Mouse (Mus musculus): ENCODE measurements around the gene Gtdc1. TPM values are rescaled to one million over a fixed set of nuclear protein-coding genes. Genes with fewer than 3 reads are reported as not detected.

Gtdc1 gene
- polyA plus RNA-seq, 1 experiment from 2014 or later, result 10.2 TPM

GRCm38 (mm10) chr2:44696441-44696840, 231.0 kb downstream of the Gtdc1 start:
- Histone ChIP-seq H3K36me3 (no peaks in the 10 kb centered on the region), H3K27ac (no peak overlapping the region), H3K4me3 (replicated peaks) (no peak overlapping the region), H3K4me2 (replicated peaks) (no peak overlapping the region), H3K4me1 (replicated peaks) (no peaks in the 10 kb centered on the region), H3K9ac (no peak overlapping the region), H3K9me3 (no peaks in the 10 kb centered on the region), H3K27me3 (replicated peaks) (no peaks in the 10 kb centered on the region)
- ATAC-seq, result no peak
- 81% methylated on average over 3 of the region's 3 CpGs for WGBS

- H3K4me1 ChIP-seq (replicated peaks), result no peaks in the 10 kb centered on the region
- no peak overlapping the region for H3K9ac ChIP-seq
- H3K36me3 ChIP-seq, result no peaks in the 10 kb centered on the region
- ATAC-seq, result no peak
- no peak overlapping the region for H3K4me2 ChIP-seq (replicated peaks)
- H3K27ac ChIP-seq, result no peak overlapping the region
- no peaks in the 10 kb centered on the region for H3K9me3 ChIP-seq
- no peaks in the 10 kb centered on the region for H3K27me3 ChIP-seq (replicated peaks)
- no peak overlapping the region for H3K4me3 ChIP-seq (replicated peaks)
- 79% methylated on average over 1 of the region's 1 CpGs for whole genome bisulfite sequencing
Measured at GRCm38 (mm10) chr2:44693898-44694297, 233.6 kb downstream of the Gtdc1 start.

DNA sequence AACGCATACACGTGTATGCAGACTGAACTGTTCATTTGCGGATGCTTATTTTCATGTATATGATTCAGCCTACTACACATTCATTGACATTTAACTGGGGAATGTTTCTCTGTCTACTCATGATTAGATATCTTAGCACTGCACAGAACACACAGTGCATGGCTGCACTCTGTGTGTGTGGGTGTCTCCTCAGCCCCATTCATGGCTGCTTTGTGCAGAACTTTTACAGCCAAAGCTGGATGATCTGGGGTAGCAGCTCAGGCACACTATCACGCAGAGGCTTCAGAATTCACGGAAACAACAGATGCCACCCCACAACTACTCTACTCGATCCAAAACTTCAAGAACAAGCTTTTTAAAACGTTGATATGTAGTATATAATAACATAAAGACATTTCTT, 263.4 kb downstream of the Gtdc1 start:
- no peaks in the 10 kb centered on the region for H3K4me1 ChIP-seq (replicated peaks)
- H3K4me2 ChIP-seq (replicated peaks), result no peak overlapping the region
- no peaks in the 10 kb centered on the region for H3K27me3 ChIP-seq (replicated peaks)
- H3K9me3 ChIP-seq, result no peaks in the 10 kb centered on the region
- no peak for ATAC-seq
- 88% methylated on average over 7 of the region's 7 CpGs for WGBS
- H3K4me3 ChIP-seq (replicated peaks), result no peak overlapping the region
- H3K36me3 ChIP-seq, result no peaks in the 10 kb centered on the region
- H3K9ac ChIP-seq, result no peak overlapping the region
- H3K27ac ChIP-seq, result no peak overlapping the region

GRCm38 (mm10) chr2:44659870-44660269, 267.6 kb downstream of the Gtdc1 start:
- WGBS, result 54% methylated on average over 2 of the region's 2 CpGs
- Histone ChIP-seq H3K36me3 (no peaks in the 10 kb centered on the region), H3K4me2 (replicated peaks) (no peak overlapping the region), H3K4me3 (replicated peaks) (no peak overlapping the region), H3K9ac (no peak overlapping the region), H3K27me3 (replicated peaks) (no peaks in the 10 kb centered on the region), H3K9me3 (no peaks in the 10 kb centered on the region), H3K4me1 (replicated peaks) (no peaks in the 10 kb centered on the region), H3K27ac (no peak overlapping the region)
- ATAC-seq, result no peak

DNA sequence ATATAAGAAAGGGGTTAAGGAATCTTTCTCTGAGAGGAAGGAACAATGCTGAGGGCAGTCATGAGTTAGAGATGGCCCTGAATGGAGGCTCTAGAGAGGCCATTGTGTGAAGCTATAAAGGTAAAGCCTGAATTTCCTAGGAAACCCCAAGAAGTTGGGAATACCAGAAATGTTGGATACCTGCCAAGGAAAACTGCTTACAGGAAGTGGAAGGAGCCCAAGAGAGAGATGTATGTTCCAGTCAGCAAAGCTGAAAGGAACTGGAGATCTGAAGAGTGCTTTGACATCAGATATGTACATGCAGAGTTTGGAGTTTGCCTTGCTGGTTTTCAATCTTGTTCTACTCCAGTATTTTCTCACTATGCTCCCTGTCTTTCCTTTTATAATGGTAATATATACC, 268.4 kb downstream of the Gtdc1 start:
- ATAC-seq, result no peak

GRCm38 (mm10) chr2:44648537-44648936, 278.9 kb downstream of the Gtdc1 start:
- H3K9me3 ChIP-seq, result no peaks in the 10 kb centered on the region
- no peak overlapping the region for H3K4me2 ChIP-seq (replicated peaks)
- no peak overlapping the region for H3K9ac ChIP-seq
- H3K36me3 ChIP-seq, result no peaks in the 10 kb centered on the region
- H3K27me3 ChIP-seq (replicated peaks), result no peaks in the 10 kb centered on the region
- H3K4me1 ChIP-seq (replicated peaks), result no peaks in the 10 kb centered on the region
- ATAC-seq, result no peak
- WGBS, result 88% methylated on average over 3 of the region's 3 CpGs
- no peak overlapping the region for H3K4me3 ChIP-seq (replicated peaks)
- H3K27ac ChIP-seq, result no peak overlapping the region

More for the DNA sequence above, 268.4 kb downstream of the Gtdc1 start:
- Histone ChIP-seq H3K4me3 (replicated peaks) (no peak overlapping the region), H3K27me3 (replicated peaks) (no peaks in the 10 kb centered on the region), H3K27ac (no peak overlapping the region), H3K9ac (no peak overlapping the region), H3K36me3 (no peaks in the 10 kb centered on the region), H3K4me2 (replicated peaks) (no peak overlapping the region), H3K4me1 (replicated peaks) (no peaks in the 10 kb centered on the region), H3K9me3 (no peaks in the 10 kb centered on the region)

- H3K4me1 ChIP-seq (replicated peaks), result no peaks in the 10 kb centered on the region
- 78% methylated on average over 6 of the region's 6 CpGs for WGBS
- H3K27me3 ChIP-seq (replicated peaks), result no peaks in the 10 kb centered on the region
- no peak for ATAC-seq
- no peak overlapping the region for H3K9ac ChIP-seq
- no peak overlapping the region for H3K4me3 ChIP-seq (replicated peaks)
- H3K4me2 ChIP-seq (replicated peaks), result no peak overlapping the region
- H3K9me3 ChIP-seq, result no peaks in the 10 kb centered on the region
- no peaks in the 10 kb centered on the region for H3K36me3 ChIP-seq
- no peak overlapping the region for H3K27ac ChIP-seq
Measured at GRCm38 (mm10) chr2:44646398-44646797, 281.1 kb downstream of the Gtdc1 start.

- no peaks in the 10 kb centered on the region for H3K4me1 ChIP-seq (replicated peaks)
- H3K27ac ChIP-seq, result no peak overlapping the region
- H3K9ac ChIP-seq, result no peak overlapping the region
- no peaks in the 10 kb centered on the region for H3K27me3 ChIP-seq (replicated peaks)
- H3K36me3 ChIP-seq, result no peaks in the 10 kb centered on the region
- WGBS, result 47% methylated on average over 2 of the region's 2 CpGs
- no peaks in the 10 kb centered on the region for H3K9me3 ChIP-seq
- H3K4me2 ChIP-seq (replicated peaks), result no peak overlapping the region
- ATAC-seq, result no peak
- H3K4me3 ChIP-seq (replicated peaks), result no peak overlapping the region
Measured at GRCm38 (mm10) chr2:44639370-44639769, 288.1 kb downstream of the Gtdc1 start.

DNA sequence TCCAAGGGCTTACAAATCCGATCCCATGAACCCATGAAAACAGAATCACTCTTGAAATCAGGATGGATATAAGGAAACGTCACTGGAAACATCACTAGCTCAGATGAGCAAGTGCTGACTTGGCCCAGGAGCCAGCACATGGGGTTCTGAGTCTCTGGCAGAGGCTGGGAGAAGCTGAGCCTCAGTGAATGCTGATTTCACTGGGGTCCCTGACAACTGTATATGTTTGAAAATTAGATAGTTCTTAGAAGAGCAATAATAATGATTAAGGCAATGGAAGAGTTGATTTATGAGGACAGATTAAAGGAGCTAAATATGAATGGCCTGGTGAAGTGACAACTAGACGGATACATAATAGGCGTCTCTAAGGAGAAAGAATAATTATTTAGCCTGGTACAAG, 289.3 kb downstream of the Gtdc1 start:
- 88% methylated on average over 4 of the region's 4 CpGs for WGBS
- H3K27me3 ChIP-seq (replicated peaks), result no peaks in the 10 kb centered on the region
- H3K4me3 ChIP-seq (replicated peaks), result no peak overlapping the region
- H3K9me3 ChIP-seq, result no peaks in the 10 kb centered on the region
- H3K27ac ChIP-seq, result no peak overlapping the region
- H3K4me1 ChIP-seq (replicated peaks), result no peaks in the 10 kb centered on the region
- no peak overlapping the region for H3K9ac ChIP-seq
- ATAC-seq, result no peak
- no peaks in the 10 kb centered on the region for H3K36me3 ChIP-seq
- H3K4me2 ChIP-seq (replicated peaks), result no peak overlapping the region

GRCm38 (mm10) chr2:44633971-44634370, 293.5 kb downstream of the Gtdc1 start:
- Histone ChIP-seq H3K4me2 (replicated peaks) (no peak overlapping the region), H3K36me3 (no peaks in the 10 kb centered on the region), H3K4me1 (replicated peaks) (no peaks in the 10 kb centered on the region), H3K4me3 (replicated peaks) (no peak overlapping the region), H3K27ac (no peak overlapping the region), H3K27me3 (replicated peaks) (no peaks in the 10 kb centered on the region), H3K9me3 (no peaks in the 10 kb centered on the region), H3K9ac (no peak overlapping the region)
- ATAC-seq, result no peak
- 85% methylated on average over 8 of the region's 8 CpGs for WGBS

- H3K4me3 ChIP-seq (replicated peaks), result no peak overlapping the region
- no peak for ATAC-seq
- no peaks in the 10 kb centered on the region for H3K4me1 ChIP-seq (replicated peaks)
- 92% methylated on average over 5 of the region's 5 CpGs for WGBS
- H3K4me2 ChIP-seq (replicated peaks), result no peak overlapping the region
- H3K36me3 ChIP-seq, result no peaks in the 10 kb centered on the region
- no peak overlapping the region for H3K27ac ChIP-seq
- no peaks in the 10 kb centered on the region for H3K27me3 ChIP-seq (replicated peaks)
- no peaks in the 10 kb centered on the region for H3K9me3 ChIP-seq
- H3K9ac ChIP-seq, result no peak overlapping the region
Measured at GRCm38 (mm10) chr2:44633064-44633463, 294.4 kb downstream of the Gtdc1 start.

DNA sequence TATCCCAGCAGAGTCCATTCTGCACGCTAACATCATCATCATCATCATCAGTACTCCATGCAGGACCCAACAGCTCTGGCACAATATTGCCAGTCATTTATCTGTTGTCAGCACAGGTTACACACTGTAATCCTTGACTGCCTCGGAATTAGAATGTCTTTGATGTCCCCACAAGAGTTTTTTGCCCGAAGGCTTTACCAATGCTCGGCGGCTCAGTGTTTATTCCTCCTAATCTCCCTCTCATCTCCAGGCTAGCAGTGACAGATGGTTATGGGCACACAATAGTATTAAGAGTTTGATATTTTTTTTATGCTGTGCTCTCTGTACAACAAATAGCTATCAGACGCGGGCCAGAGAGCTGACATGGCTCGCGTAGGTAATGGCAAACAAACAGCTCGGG, 294.9 kb downstream of the Gtdc1 start:
- WGBS, result 67% methylated on average over 10 of the region's 10 CpGs
- Histone ChIP-seq H3K27ac (no peak overlapping the region), H3K4me3 (replicated peaks) (no peak overlapping the region), H3K27me3 (replicated peaks) (no peaks in the 10 kb centered on the region), H3K4me2 (replicated peaks) (no peak overlapping the region), H3K36me3 (no peaks in the 10 kb centered on the region), H3K9ac (no peak overlapping the region), H3K4me1 (replicated peaks) (no peaks in the 10 kb centered on the region), H3K9me3 (no peaks in the 10 kb centered on the region)
- ATAC-seq, result no peak

DNA sequence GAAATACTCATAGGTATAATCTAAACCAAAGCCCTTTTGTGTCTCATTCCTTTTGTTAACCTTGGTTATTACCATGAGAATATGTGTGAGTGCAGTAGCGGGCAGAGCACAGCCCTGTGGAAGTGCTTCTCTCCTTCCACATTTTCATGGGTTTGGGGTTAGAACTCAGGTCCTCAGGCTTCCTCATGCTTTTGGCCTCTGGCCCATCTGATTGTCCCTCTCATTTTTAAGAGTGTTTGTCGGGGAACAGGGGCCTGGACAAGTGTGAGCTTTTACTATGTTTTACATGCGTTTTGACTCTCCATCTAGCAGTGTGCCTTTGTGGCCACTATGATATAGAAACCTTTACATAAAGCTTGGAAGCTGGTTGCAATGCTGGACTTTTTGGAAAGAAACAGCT, 296.4 kb downstream of the Gtdc1 start:
- no peaks in the 10 kb centered on the region for H3K4me1 ChIP-seq (replicated peaks)
- H3K9me3 ChIP-seq, result no peaks in the 10 kb centered on the region
- H3K27ac ChIP-seq, result no peak overlapping the region
- no peaks in the 10 kb centered on the region for H3K27me3 ChIP-seq (replicated peaks)
- H3K9ac ChIP-seq, result no peak overlapping the region
- ATAC-seq, result no peak
- H3K4me3 ChIP-seq (replicated peaks), result no peak overlapping the region
- 71% methylated on average over 3 of the region's 3 CpGs for WGBS
- no peak overlapping the region for H3K4me2 ChIP-seq (replicated peaks)
- no peaks in the 10 kb centered on the region for H3K36me3 ChIP-seq

GRCm38 (mm10) chr2:44628778-44629177, 298.7 kb downstream of the Gtdc1 start:
- 93% methylated on average over 1 of the region's 1 CpGs for WGBS
- H3K4me3 ChIP-seq (replicated peaks), result no peak overlapping the region
- H3K9ac ChIP-seq, result no peak overlapping the region
- no peak overlapping the region for H3K4me2 ChIP-seq (replicated peaks)
- H3K4me1 ChIP-seq (replicated peaks), result no peaks in the 10 kb centered on the region
- no peak overlapping the region for H3K27ac ChIP-seq
- no peaks in the 10 kb centered on the region for H3K36me3 ChIP-seq
- ATAC-seq, result no peak
- H3K27me3 ChIP-seq (replicated peaks), result no peaks in the 10 kb centered on the region
- no peaks in the 10 kb centered on the region for H3K9me3 ChIP-seq
